Comparison of ENCODE assay signal across 10 mouse cellular contexts in genomic region chr12:105483503-105483902, GRCm38 (mm10). TPM values are rescaled to one million over a fixed set of nuclear protein-coding genes. Genes with fewer than 3 reads are reported as not detected.
DNase-seq lines count a peak whose midpoint lies in the region; ATAC-seq lines count a peak whose summit lies in the region.
"Had no signal": no experiment of that assay in that cellular context is flagged by ENCODE, and none has a peak within 500 bp of the region (broad histone marks: within the 10 kb centered on the region; RNA-seq: fewer than 3 reads in every experiment).

No protein-coding gene starts in this region.

- H3K4me1 ChIP-seq in liver, embryonic 11.5 days (replicated peaks; ENCODE audit: control insufficient read depth, insufficient read depth, low read length): no peaks in the 10 kb centered on the region
- 0 out of 2 replicates have a peak, but pooled peaks cover 2% of the 10 kb centered on the region for H3K4me1 ChIP-seq in hindbrain, embryonic 12.5 days
- H3K4me1 ChIP-seq in midbrain, embryonic 16.5 days (ENCODE audit: control insufficient read depth, insufficient read depth, low read length): no peaks in the 10 kb centered on the region
- H3K4me1 ChIP-seq: embryonic facial prominence, embryonic 13.5 days; limb, embryonic 15.5 days had no signal

- no peak for ATAC-seq in CD4-positive, CD25-positive, alpha-beta regulatory T cell, adult 4 months
- 0 out of 2 replicates have a peak, but pooled peaks have one; percentile 45 for ATAC-seq in liver, embryonic 11.5 days (replicated peaks; ENCODE audit: low FRiP score)
- peak; percentile 54; the same call in 1 of the 2 replicates for ATAC-seq in hindbrain, embryonic 12.5 days (ENCODE audit: low FRiP score)
- ATAC-seq in midbrain, embryonic 16.5 days: peak; percentile 64

- no peak overlapping the region for H3K9ac ChIP-seq in liver, embryonic 11.5 days (ENCODE audit: low read depth, low read length)
- no peak overlapping the region for H3K9ac ChIP-seq in hindbrain, embryonic 12.5 days
- no peak overlapping the region for H3K9ac ChIP-seq in midbrain, embryonic 16.5 days (ENCODE audit: low read depth, low read length)
- H3K9ac ChIP-seq: embryonic facial prominence, embryonic 13.5 days; limb, embryonic 15.5 days had no signal

- 49% methylated on average over 3 of the region's 3 CpGs for WGBS in liver, embryonic 11.5 days
- WGBS in hindbrain, embryonic 12.5 days: 56% methylated on average over 3 of the region's 3 CpGs
- 59% methylated on average over 3 of the region's 3 CpGs for WGBS in midbrain, embryonic 16.5 days

- DNase-seq in CD4-positive, CD25-positive, alpha-beta regulatory T cell, adult 2 months (ENCODE audit: low read depth, low spot score): peak; percentile 46
- DNase-seq in liver, embryonic 11.5 days (ENCODE audit: low spot score): no peak
- DNase-seq in liver: no peak
- no peak for DNase-seq in neural tube, embryonic 10.5 days (ENCODE audit: extremely low spot score, low spot score)
- DNase-seq in heart, adult 8-10 months (ENCODE audit: low spot score): no peak

- H3K27ac ChIP-seq in liver, embryonic 11.5 days (ENCODE audit: low read depth, low read length): no peak overlapping the region
- no peak overlapping the region for H3K27ac ChIP-seq in hindbrain, embryonic 12.5 days
- H3K27ac ChIP-seq in midbrain, embryonic 16.5 days (ENCODE audit: low read length): no peak overlapping the region
- H3K27ac ChIP-seq: embryonic facial prominence, embryonic 13.5 days; limb, embryonic 15.5 days had no signal

- no peak overlapping the region for H3K4me3 ChIP-seq in liver, embryonic 11.5 days (ENCODE audit: low read depth, low read length)
- H3K4me3 ChIP-seq in hindbrain, embryonic 12.5 days: no peak overlapping the region
- H3K4me3 ChIP-seq in midbrain, embryonic 16.5 days (ENCODE audit: low read depth, low read length): no peak overlapping the region
- H3K4me3 ChIP-seq: embryonic facial prominence, embryonic 13.5 days; limb, embryonic 15.5 days had no signal

- no peaks in the 10 kb centered on the region for H3K36me3 ChIP-seq in liver, embryonic 11.5 days (ENCODE audit: control insufficient read depth, insufficient read depth, low read length)
- peaks cover 9% of the 10 kb centered on the region for H3K36me3 ChIP-seq in hindbrain, embryonic 12.5 days
- H3K36me3 ChIP-seq in midbrain, embryonic 16.5 days (ENCODE audit: control insufficient read depth, insufficient read depth, low read length): peaks cover 6% of the 10 kb centered on the region; the same call in 1 of the 2 replicates
- H3K36me3 ChIP-seq: limb, embryonic 15.5 days had no signal

- no peak overlapping the region for H3K4me2 ChIP-seq in liver, embryonic 11.5 days
- H3K4me2 ChIP-seq in hindbrain, embryonic 12.5 days (replicated peaks): no peak overlapping the region
- no peak overlapping the region for H3K4me2 ChIP-seq in midbrain, embryonic 16.5 days (ENCODE audit: low read length)
- H3K4me2 ChIP-seq: embryonic facial prominence, embryonic 13.5 days; limb, embryonic 15.5 days had no signal

- H3K27me3 ChIP-seq in liver, embryonic 11.5 days (replicated peaks; ENCODE audit: control insufficient read depth, insufficient read depth, low read length): no peaks in the 10 kb centered on the region
- no peaks in the 10 kb centered on the region for H3K27me3 ChIP-seq in hindbrain, embryonic 12.5 days
- no peaks in the 10 kb centered on the region for H3K27me3 ChIP-seq in midbrain, embryonic 16.5 days (ENCODE audit: control insufficient read depth, insufficient read depth, low read depth, low read length)
- H3K27me3 ChIP-seq: embryonic facial prominence, embryonic 13.5 days; limb, embryonic 15.5 days had no signal

- no peaks in the 10 kb centered on the region for H3K9me3 ChIP-seq in liver, embryonic 11.5 days (ENCODE audit: control insufficient read depth, low read length)
- H3K9me3 ChIP-seq in hindbrain, embryonic 12.5 days (replicated peaks): no peaks in the 10 kb centered on the region
- H3K9me3 ChIP-seq in midbrain, embryonic 16.5 days (replicated peaks; ENCODE audit: control insufficient read depth, low read length, poor library complexity, severe bottlenecking): no peaks in the 10 kb centered on the region
- H3K9me3 ChIP-seq: embryonic facial prominence, embryonic 13.5 days; limb, embryonic 15.5 days had no signal

RNA-seq across cellular contexts. Expression of gene D430019H16Rik, which starts 29.8 kb away (rescaled TPM):
- polyA plus RNA-seq in CD4-positive, CD25-positive, alpha-beta regulatory T cell, adult 4 months (2017; shearing (Covaris generic)): under 1 TPM; 0.39 to 0.70 TPM
- 0.49 and 0.93 TPM in 2 replicates for polyA plus RNA-seq in liver, embryonic 11.5 days (2014; fragmentation: Nextera tagmentation; extraction: Ambion mirVana)
- polyA plus RNA-seq in hindbrain, embryonic 12.5 days (2016; fragmentation: Nextera tagmentation; extraction: Ambion mirVana): 7.0 and 8.1 TPM in 2 replicates
- 16.3 and 16.7 TPM in 2 replicates for polyA plus RNA-seq in midbrain, embryonic 16.5 days (2015; fragmentation: Nextera tagmentation; extraction: Ambion mirVana)
- under 1 TPM; 0.11 to 0.41 (median 0.13) TPM for total RNA-seq in heart, adult 8-10 months (2022)
